Mouse (Mus musculus) C2C12 (cell line): ENCODE measurements around the gene Palm.

Experiments used
- CEBPB ChIP-seq: IDR thresholded peaks from one replicate; pipeline ENCODE4 v1.6.1; 2011; ENCODE audit warnings: low read depth, mild to moderate bottlenecking, control low read depth, moderate library complexity
- CTCF ChIP-seq: IDR thresholded peaks from one replicate; pipeline ENCODE4 v1.5.1; 2011; ENCODE audit not compliant: control insufficient read depth, insufficient read depth, insufficient read length
- FOSL1 ChIP-seq: IDR thresholded peaks from one replicate; pipeline ENCODE4 v1.8.0; 2011; ENCODE audit warnings: mild to moderate bottlenecking, low read length; ENCODE audit not compliant: poor library complexity, insufficient read depth, severe bottlenecking
- MAX ChIP-seq: IDR thresholded peaks from one replicate; pipeline ENCODE4 v1.6.1; 2011; ENCODE audit warnings: mild to moderate bottlenecking, control low read depth
- MYOD1 ChIP-seq: IDR thresholded peaks from one replicate; pipeline ENCODE4 v1.6.1; 2011; ENCODE audit warnings: low read depth; ENCODE audit not compliant: control insufficient read depth, insufficient read length
- MYOG ChIP-seq: IDR thresholded peaks from one replicate; pipeline ENCODE4 v1.6.1; 2011; ENCODE audit not compliant: control insufficient read depth, insufficient read length; ENCODE audit errors: extremely low read depth
- USF1 ChIP-seq: IDR thresholded peaks from one replicate; pipeline ENCODE4 v1.6.1; 2011; ENCODE audit warnings: low read depth, mild to moderate bottlenecking, control low read depth, moderate library complexity

GRCm38 (mm10) chr10:79760603-79761143, 32.7 kb upstream of the Palm start:
- TF ChIP-seq CTCF (no peak), MYOG (no peak), USF1 (no peak), FOSL1 (no peak), MAX (no peak), MYOD1 (no peak), CEBPB (no peak)
